Comparison of ENCODE assay signal across 22 mouse cellular contexts in genomic region chr5:35741225-35741820, GRCm38 (mm10). TPM values are rescaled to one million over a fixed set of nuclear protein-coding genes. Genes with fewer than 3 reads are reported as not detected.
DNase-seq lines count a peak whose midpoint lies in the region; ATAC-seq and TF ChIP-seq lines count a peak whose summit lies in the region.
"Had no signal": no experiment of that assay in that cellular context is flagged by ENCODE, and none has a peak within 500 bp of the region (broad histone marks: within the 10 kb centered on the region; RNA-seq: fewer than 3 reads in every experiment).

No protein-coding gene starts in this region.

- peaks cover 32% of the 10 kb centered on the region for H3K4me1 ChIP-seq in intestine, embryonic 16.5 days (ENCODE audit: control insufficient read depth, insufficient read depth, low read length)
- H3K4me1 ChIP-seq in intestine, embryonic 15.5 days (replicated peaks), result peaks cover 33% of the 10 kb centered on the region
- H3K4me1 ChIP-seq in lung, embryonic 14.5 days (ENCODE audit: insufficient read depth), result peaks cover 9% of the 10 kb centered on the region
- H3K4me1 ChIP-seq in brown adipose tissue, adult 24 weeks (ENCODE audit: control insufficient read depth, insufficient read depth, insufficient read length, low read length), result peaks cover 44% of the 10 kb centered on the region
- H3K4me1 ChIP-seq: hindbrain, embryonic 15.5 days had no signal

- H3K36me3 ChIP-seq in intestine, embryonic 16.5 days (ENCODE audit: control insufficient read depth, insufficient read depth, low read length), result no peaks in the 10 kb centered on the region
- H3K36me3 ChIP-seq in intestine, embryonic 15.5 days, result no peaks in the 10 kb centered on the region
- no peaks in the 10 kb centered on the region for H3K36me3 ChIP-seq in lung, embryonic 14.5 days (ENCODE audit: insufficient read depth)
- H3K36me3 ChIP-seq: embryonic facial prominence, embryonic 10.5 days; forebrain, embryonic 15.5 days; hindbrain, embryonic 15.5 days; liver, embryonic 13.5 days had no signal

- H3K4me3 ChIP-seq in intestine, embryonic 16.5 days (ENCODE audit: low read length), result no peak overlapping the region
- no peak overlapping the region for H3K4me3 ChIP-seq in intestine, embryonic 15.5 days (replicated peaks)
- no peak overlapping the region for H3K4me3 ChIP-seq in lung, embryonic 14.5 days (ENCODE audit: low read depth, low read length)
- H3K4me3 ChIP-seq in brown adipose tissue, adult 24 weeks (ENCODE audit: insufficient read depth, low read depth, low read length), result no peak overlapping the region
- H3K4me3 ChIP-seq: embryonic facial prominence, embryonic 10.5 days; forebrain, embryonic 15.5 days; hindbrain, embryonic 15.5 days; liver, embryonic 13.5 days had no signal

- no peaks in the 10 kb centered on the region for H3K27me3 ChIP-seq in intestine, embryonic 16.5 days (replicated peaks; ENCODE audit: control insufficient read depth, insufficient read depth, low read length)
- H3K27me3 ChIP-seq in intestine, embryonic 15.5 days (replicated peaks), result no peaks in the 10 kb centered on the region
- no peaks in the 10 kb centered on the region for H3K27me3 ChIP-seq in lung, embryonic 14.5 days (ENCODE audit: insufficient read depth, low read length)

- no peak overlapping the region for H3K4me2 ChIP-seq in intestine, embryonic 16.5 days (ENCODE audit: low read depth, low read length)
- H3K4me2 ChIP-seq in intestine, embryonic 15.5 days (replicated peaks), result no peak overlapping the region
- H3K4me2 ChIP-seq in lung, embryonic 14.5 days, result no peak overlapping the region
- H3K4me2 ChIP-seq: forebrain, embryonic 15.5 days; hindbrain, embryonic 15.5 days; liver, embryonic 13.5 days; midbrain, embryonic 11.5 days had no signal

- WGBS in intestine, embryonic 16.5 days, result 48% methylated on average over 13 of the region's 13 CpGs
- WGBS in intestine, embryonic 15.5 days, result 47% methylated on average over 13 of the region's 13 CpGs
- WGBS in lung, embryonic 14.5 days, result 47% methylated on average over 13 of the region's 13 CpGs

- no peak overlapping the region for H3K27ac ChIP-seq in intestine, embryonic 16.5 days (ENCODE audit: low read length)
- H3K27ac ChIP-seq in intestine, embryonic 15.5 days, result no peak overlapping the region; the same call in 1 of the 2 replicates
- no peak overlapping the region for H3K27ac ChIP-seq in lung, embryonic 14.5 days (ENCODE audit: low read depth)
- H3K27ac ChIP-seq in brown adipose tissue, adult 24 weeks (replicated peaks; ENCODE audit: low read depth, low read length), result peak overlapping the region; percentile 8; the same call in 1 of the 2 replicates
- H3K27ac ChIP-seq: embryonic facial prominence, embryonic 10.5 days; forebrain, embryonic 15.5 days; hindbrain, embryonic 15.5 days; liver, embryonic 13.5 days; macrophage had no signal

- peak; percentile 18; the same call in 1 of the 2 replicates for TF ChIP-seq CTCF in lung, embryonic 14.5 days (IDR thresholded peaks at IDR 0.05; ENCODE audit: low read depth)

- DNase-seq in lung, embryonic 14.5 days, result no peak
- DNase-seq in lung, postnatal 10 days, result no peak
- DNase-seq in ES-CJ7 (ENCODE audit: low read depth, low spot score), result peak; percentile 44
- DNase-seq in testis, postnatal 14 days (ENCODE audit: low spot score), result no peak
- DNase-seq: B cell, adult 2 months; cerebellum, adult 11-12 months; gastrocnemius, postnatal 14 days; heart, adult 18-20 months; kidney, adult 11 months; layer of hippocampus, adult 9-11 months; liver, embryonic 13.5 days; right cerebral cortex, adult 18-20 months; right cerebral cortex, postnatal 4 days; thymus, postnatal 36 days had no signal

- no peak for ATAC-seq in intestine, embryonic 16.5 days
- ATAC-seq in intestine, embryonic 15.5 days, result no peak
- ATAC-seq in lung, embryonic 14.5 days (ENCODE audit: insufficient read depth), result no peak
- ATAC-seq: forebrain, embryonic 15.5 days had no signal

- no peaks in the 10 kb centered on the region for H3K9me3 ChIP-seq in intestine, embryonic 16.5 days (ENCODE audit: control insufficient read depth, low read length)
- no peaks in the 10 kb centered on the region for H3K9me3 ChIP-seq in intestine, embryonic 15.5 days
- H3K9me3 ChIP-seq in lung, embryonic 14.5 days (ENCODE audit: low read depth, low read length), result no peaks in the 10 kb centered on the region
- H3K9me3 ChIP-seq: embryonic facial prominence, embryonic 10.5 days; forebrain, embryonic 15.5 days; hindbrain, embryonic 15.5 days; liver, embryonic 13.5 days had no signal

- 0 out of 2 replicates have a peak overlapping the region, but pooled peaks have one; percentile 4 for H3K9ac ChIP-seq in intestine, embryonic 16.5 days (ENCODE audit: low read depth, low read length)
- H3K9ac ChIP-seq in intestine, embryonic 15.5 days, result no peak overlapping the region
- no peak overlapping the region for H3K9ac ChIP-seq in lung, embryonic 14.5 days
- H3K9ac ChIP-seq: forebrain, embryonic 15.5 days; hindbrain, embryonic 15.5 days; liver, embryonic 13.5 days had no signal

RNA-seq across cellular contexts. Expression of gene Sh3tc1, which starts 1.5 kb away (rescaled TPM):
- polyA plus RNA-seq in intestine, embryonic 16.5 days (2015; fragmentation: Nextera tagmentation; extraction: Ambion mirVana), result 18.4 and 20.5 TPM in 2 replicates
- 16.0 and 17.8 TPM in 2 replicates for polyA plus RNA-seq in intestine, embryonic 15.5 days (2015; fragmentation: Nextera tagmentation; extraction: Ambion mirVana)
- 8.7 and 10.6 TPM in 2 replicates for polyA plus RNA-seq in lung, embryonic 14.5 days (2014; fragmentation: Nextera tagmentation; extraction: Ambion mirVana)
- 16.6 and 17.9 TPM in 2 replicates for polyA plus RNA-seq in brown adipose tissue, adult 24 weeks (2012; ENCODE audit: insufficient read depth, insufficient read length, missing spikeins)

RNA-seq across cellular contexts. Expression of gene Ablim2, which starts 16.4 kb away (rescaled TPM):
- 5.4 and 5.7 TPM in 2 replicates for polyA plus RNA-seq in intestine, embryonic 16.5 days (2015; fragmentation: Nextera tagmentation; extraction: Ambion mirVana)
- 3.7 and 4.1 TPM in 2 replicates for polyA plus RNA-seq in intestine, embryonic 15.5 days (2015; fragmentation: Nextera tagmentation; extraction: Ambion mirVana)
- polyA plus RNA-seq in lung, embryonic 14.5 days (2014; fragmentation: Nextera tagmentation; extraction: Ambion mirVana), result 0.36 and 0.45 TPM in 2 replicates
- 4.6 and 7.5 TPM in 2 replicates for polyA plus RNA-seq in brown adipose tissue, adult 24 weeks (2012; ENCODE audit: insufficient read depth, insufficient read length, missing spikeins)
